Mouse (Mus musculus) heart, embryonic 13.5 days (tissue): ENCODE measurements around the gene Gje1. TPM values are rescaled to one million over a fixed set of nuclear protein-coding genes. Genes with fewer than 3 reads are reported as not detected.

Experiments
- ATAC-seq: fragments of 200-750 bp; cut with Nextera tagmentation; 2 replicates; pipeline ENCODE4 v1.8.0; 2017; ENCODE audit warnings: moderate TSS enrichment; ENCODE audit not compliant: insufficient number of reproducible peaks, low FRiP score, low TSS enrichment; ENCODE audit errors: extremely low read depth
- H3K27ac ChIP-seq: fragments of 300-500 bp; sonication (generic); replicated peaks from 2 replicates; pipeline ENCODE4 v1.5.1; 2015; ENCODE audit warnings: moderate library complexity, mild to moderate bottlenecking, inconsistent platforms
- H3K27me3 ChIP-seq: fragments of 300-500 bp; sonication (generic); replicated peaks from 2 replicates; pipeline ENCODE4 v1.6.1; 2015; ENCODE audit warnings: mild to moderate bottlenecking, inconsistent platforms
- H3K36me3 ChIP-seq: fragments of 300-500 bp; sonication (generic); 2 replicates; pipeline ENCODE4 v1.6.1; 2015; ENCODE audit warnings: mild to moderate bottlenecking, inconsistent platforms
- H3K4me1 ChIP-seq: fragments of 300-500 bp; sonication (generic); 2 replicates; pipeline ENCODE4 v1.6.1; 2015; ENCODE audit warnings: inconsistent platforms
- H3K4me2 ChIP-seq: fragments of 300-500 bp; sonication (generic); 2 replicates; pipeline ENCODE4 v1.6.1; 2015; ENCODE audit warnings: inconsistent platforms, mild to moderate bottlenecking, moderate library complexity
- H3K4me3 ChIP-seq: fragments of 300-500 bp; sonication (generic); 2 replicates; pipeline ENCODE4 v1.5.1; 2015; ENCODE audit warnings: moderate library complexity, mild to moderate bottlenecking, inconsistent platforms
- H3K9ac ChIP-seq: fragments of 300-500 bp; sonication (generic); 2 replicates; pipeline ENCODE4 v1.6.1; 2015; ENCODE audit warnings: inconsistent platforms, mild to moderate bottlenecking, moderate library complexity
- H3K9me3 ChIP-seq: fragments of 300-500 bp; sonication (generic); 2 replicates; pipeline ENCODE4 v1.6.1; 2016; ENCODE audit warnings: inconsistent platforms
- WGBS: fragments of 180-500 bp; shearing (Covaris S2); methylation state at CpG from one replicate; pipeline ENCODE4 v1.1.7; 2015; ENCODE audit warnings: mixed read lengths; 5-methylcytosine and 5-hydroxymethylcytosine counted together
- polyA plus RNA-seq: library from polyadenylated mRNA; unstranded; fragments of >200 nt; fragmentation: Nextera tagmentation; extraction: Ambion mirVana; gene quantifications from 2 replicates; pipeline ENCODE4 v1.2.1, GENCODE M21; 2015

The Gje1 gene
- polyA plus RNA-seq, 1 experiment from 2014 or later = not detected

DNA sequence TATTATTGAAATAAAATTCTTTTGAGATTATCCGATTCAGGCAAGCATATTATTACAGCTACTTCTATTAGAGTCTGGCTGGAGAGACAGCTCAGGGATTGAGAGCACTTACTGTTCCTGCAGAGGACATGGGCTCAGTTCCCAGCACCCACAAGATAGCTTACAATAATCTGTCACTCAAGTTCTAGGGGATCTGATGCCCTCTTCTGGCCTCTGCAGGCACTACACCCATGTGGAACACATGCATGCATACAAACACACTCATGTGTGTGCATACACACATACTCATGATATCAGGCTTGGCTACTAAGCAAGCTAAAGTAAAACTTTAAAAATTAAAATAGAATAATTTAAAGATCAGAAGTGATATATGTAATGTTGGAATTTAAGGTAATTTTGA is 32.4 kb downstream of the Gje1 start:
- H3K9ac ChIP-seq = no peak overlapping the region
- H3K4me3 ChIP-seq = no peak overlapping the region
- H3K36me3 ChIP-seq = peaks cover 29% of the 10 kb centered on the region
- peaks cover 3% of the 10 kb centered on the region; the same call in 1 of the 2 replicates for H3K4me1 ChIP-seq
- H3K9me3 ChIP-seq = peaks cover 4% of the 10 kb centered on the region
- no peaks in the 10 kb centered on the region for H3K27me3 ChIP-seq
- 93% methylated on average over 1 of the region's 1 CpGs for WGBS
- no peak overlapping the region for H3K4me2 ChIP-seq
- ATAC-seq = no peak
- H3K27ac ChIP-seq = no peak overlapping the region

DNA sequence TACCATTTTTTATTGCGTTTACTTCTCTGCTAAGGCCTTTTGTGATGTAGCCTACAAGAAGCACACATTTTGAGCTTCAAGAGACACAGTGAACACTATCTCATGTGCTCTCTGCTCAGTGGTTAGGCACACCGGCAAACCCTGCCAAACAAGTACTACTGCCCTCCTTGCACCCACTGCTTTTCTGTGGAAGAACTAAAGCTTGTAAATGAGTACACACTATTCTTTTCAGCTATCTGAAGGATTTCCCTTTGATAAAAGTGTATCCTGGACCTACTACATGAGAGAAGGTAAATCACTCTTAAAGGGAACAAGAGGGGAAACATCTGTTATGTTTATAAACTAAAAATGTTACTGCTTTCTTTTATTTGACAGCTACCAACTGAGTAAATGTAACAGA is 51.9 kb downstream of the Gje1 start:
- Histone ChIP-seq H3K9ac (no peak overlapping the region), H3K36me3 (peaks cover 39% of the 10 kb centered on the region), H3K4me1 (no peaks in the 10 kb centered on the region), H3K9me3 (no peaks in the 10 kb centered on the region), H3K27me3 (no peaks in the 10 kb centered on the region), H3K27ac (no peak overlapping the region), H3K4me2 (no peak overlapping the region), H3K4me3 (no peak overlapping the region)
- 80% methylated on average over 2 of the region's 2 CpGs for WGBS
- no peak for ATAC-seq

Other genes with a start within 250 kb of the Gje1 start
- 14.3 and 15.7 TPM in 2 replicates for gene Adgrg6, start 172.6 kb downstream of the Gje1 start, polyA plus RNA-seq
- 70.3 and 83.6 TPM in 2 replicates for gene Vta1, start 12.7 kb downstream of the Gje1 start, polyA plus RNA-seq
- gene Nmbr, start 12.6 kb downstream of the Gje1 start, polyA plus RNA-seq = 0.09 and 0.17 TPM in 2 replicates